Mouse (Mus musculus): ENCODE results near the gene Disp3. TPM values are rescaled to one million over a fixed set of nuclear protein-coding genes. Genes with fewer than 3 reads are reported as not detected.

The Disp3 gene
- under 1 TPM; 0.07 to 0.29 TPM for total RNA-seq (2021)
- long read RNA-seq, experiment 1: 0 reads
- long read RNA-seq, experiment 2: 0 reads

GRCm38 (mm10) chr4:148287476-148288054 is at the start of gene Disp3:
Disp3 (minus strand) TSS chr4:148287965.
- no peak for DNase-seq

GRCm38 (mm10) chr4:148330269-148330668 is 42.5 kb upstream of the Disp3 start:
- no peak for DNase-seq

- DNase-seq: no peak
These were observed 41.7 kb upstream of the Disp3 start for GRCm38 (mm10) chr4:148329431-148329830.

DNA sequence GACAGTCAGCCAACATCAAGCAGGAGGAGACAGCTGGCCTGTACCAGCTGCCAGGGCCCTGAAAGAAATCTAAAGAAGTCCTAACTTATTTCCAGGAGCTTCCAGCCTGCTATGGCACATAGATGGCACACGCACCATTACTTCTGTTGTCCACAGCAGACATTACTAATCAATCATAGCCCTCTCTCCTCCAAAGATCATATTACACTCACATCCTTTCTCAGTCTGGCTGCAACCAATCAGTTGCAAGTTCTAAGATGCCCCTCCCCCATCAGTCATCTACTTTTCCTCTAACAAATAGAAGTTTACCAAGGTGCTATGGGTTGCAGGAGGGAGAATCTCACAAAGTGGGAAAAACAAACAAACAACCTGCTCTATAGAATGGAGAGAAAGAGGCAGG is 40.5 kb upstream of the Disp3 start:
- DNase-seq: no peak

- DNase-seq: no peak
These were observed 39.7 kb upstream of the Disp3 start for GRCm38 (mm10) chr4:148327266-148327997.

GRCm38 (mm10) chr4:148326791-148327190 is 39.0 kb upstream of the Disp3 start:
- no peak for DNase-seq

DNA sequence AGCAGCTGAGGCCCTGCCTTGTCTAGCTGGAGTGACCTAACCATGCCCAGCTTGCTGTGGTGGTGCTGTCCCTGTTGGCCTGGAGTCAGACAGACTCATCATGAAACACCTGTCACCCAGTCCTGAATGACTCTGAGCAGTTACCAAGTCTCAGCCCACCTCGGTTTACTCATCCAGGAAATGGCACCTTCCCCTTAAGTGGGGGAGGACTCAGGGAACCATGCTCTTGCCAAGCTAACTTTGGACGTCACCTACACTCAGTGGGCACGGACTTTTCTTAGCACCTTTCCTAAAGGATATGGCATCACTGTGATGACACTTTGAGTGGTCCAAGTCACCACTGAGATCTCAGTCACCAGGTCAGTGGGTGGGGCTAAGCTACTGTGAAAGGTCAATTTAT is 38.2 kb upstream of the Disp3 start:
- DNase-seq: no peak

DNA sequence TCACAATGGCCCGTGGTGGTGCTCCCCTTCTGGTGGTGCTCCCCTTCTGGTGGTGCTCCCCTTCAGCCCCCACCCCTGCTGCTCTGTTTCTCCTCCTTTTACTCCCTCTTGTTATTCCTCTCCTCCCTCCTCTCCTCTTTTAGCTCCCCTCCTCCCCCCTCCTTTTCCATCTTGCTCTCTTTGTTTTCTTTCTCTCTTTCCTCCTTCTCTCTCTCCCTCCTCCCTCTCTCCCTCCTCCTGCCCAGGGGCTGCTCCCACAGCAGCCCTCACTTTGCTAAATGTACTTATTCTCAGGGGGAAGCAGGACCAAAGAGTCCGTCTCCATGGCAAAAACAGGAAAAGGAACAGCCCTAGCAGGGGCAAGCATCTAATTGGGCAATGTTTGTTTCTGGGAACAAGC is 37.3 kb upstream of the Disp3 start:
- no peak for DNase-seq

GRCm38 (mm10) chr4:148322152-148322551 is 34.4 kb upstream of the Disp3 start:
- no peak for DNase-seq

- no peak for DNase-seq
These were observed 31.6 kb upstream of the Disp3 start for GRCm38 (mm10) chr4:148319366-148319765.

DNA sequence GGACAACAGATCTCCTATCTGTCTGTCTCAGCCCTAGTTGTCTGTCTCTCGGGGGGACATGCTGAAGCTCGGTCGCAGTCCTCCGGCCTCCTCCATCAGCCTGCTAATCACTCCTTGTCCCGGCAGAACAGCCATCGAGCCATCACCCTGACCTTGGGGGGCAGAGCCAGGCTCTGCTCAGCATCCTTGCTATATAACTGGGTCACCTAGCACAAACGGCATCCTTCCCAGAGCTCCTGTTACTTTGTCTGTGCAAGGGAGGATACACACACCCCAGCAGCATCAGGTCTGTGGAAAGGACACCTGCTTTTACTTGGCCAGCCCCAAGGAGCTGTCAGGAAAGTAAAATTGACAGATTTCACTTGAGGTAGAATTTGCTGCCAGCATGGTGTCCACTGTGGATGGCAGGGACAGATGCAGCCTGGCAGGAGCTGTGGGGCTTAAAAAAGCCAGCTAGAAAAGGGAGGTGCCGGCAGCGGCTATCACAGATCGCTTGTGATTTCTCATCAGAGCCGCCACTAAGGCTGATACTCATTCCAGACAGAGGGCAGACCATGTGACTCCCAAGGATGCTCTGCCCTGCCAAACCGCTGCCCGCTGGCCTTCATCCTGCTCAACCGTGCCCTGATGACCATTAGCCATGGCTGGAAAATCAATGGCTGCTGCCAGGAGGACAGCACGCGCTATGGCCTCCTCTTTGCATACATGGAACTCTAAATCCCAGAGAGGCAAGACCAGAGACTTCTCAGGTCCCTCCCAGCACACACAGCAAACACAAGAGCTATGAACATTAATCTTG is 27.8 kb upstream of the Disp3 start:
- no peak for DNase-seq

- no peak for DNase-seq
These were observed 26.6 kb upstream of the Disp3 start for GRCm38 (mm10) chr4:148314396-148314795.

DNA sequence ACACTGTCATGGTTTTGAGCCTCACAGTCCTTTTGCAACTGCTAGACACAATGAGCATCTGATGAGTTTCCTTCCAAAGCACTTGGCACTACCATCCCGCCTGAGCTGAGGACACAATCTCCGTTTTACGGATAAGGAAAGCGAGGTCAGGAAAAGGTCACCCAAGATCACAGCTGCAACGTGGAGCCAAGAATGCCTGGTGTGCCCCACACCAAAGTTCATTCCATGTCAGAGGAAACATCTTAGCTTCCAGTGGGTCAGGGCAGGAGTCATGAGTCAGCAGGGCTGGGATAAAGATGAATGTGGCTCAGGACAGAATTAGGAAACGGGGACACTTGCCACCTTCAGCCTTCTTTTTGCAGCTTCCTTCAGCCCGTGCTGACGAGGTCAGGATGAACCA is 25.8 kb upstream of the Disp3 start:
- no peak for DNase-seq

- no peak for DNase-seq
These were observed 24.7 kb upstream of the Disp3 start for GRCm38 (mm10) chr4:148312296-148313116.

- DNase-seq: no peak
These were observed 23.1 kb upstream of the Disp3 start for GRCm38 (mm10) chr4:148310845-148311244.

DNA sequence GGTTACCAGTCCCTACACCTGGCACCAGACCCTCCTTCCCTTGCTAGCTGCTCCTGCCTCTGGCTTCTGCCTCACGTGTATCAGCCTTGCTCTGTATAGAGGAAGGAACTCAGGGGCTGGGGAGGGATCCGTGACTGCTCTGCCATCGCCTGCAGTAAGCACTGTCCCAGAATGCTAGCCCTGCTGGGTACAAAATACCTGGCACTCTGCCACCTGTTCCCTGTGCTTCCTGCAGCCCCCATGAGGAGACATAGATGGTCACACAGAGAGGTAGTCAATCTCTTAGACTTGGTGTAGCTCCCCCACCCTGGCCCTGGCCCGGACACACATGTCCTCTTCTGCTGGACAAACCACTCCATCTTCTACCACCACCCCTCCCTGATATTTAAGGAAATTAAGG is 22.4 kb upstream of the Disp3 start:
- DNase-seq: no peak

DNA sequence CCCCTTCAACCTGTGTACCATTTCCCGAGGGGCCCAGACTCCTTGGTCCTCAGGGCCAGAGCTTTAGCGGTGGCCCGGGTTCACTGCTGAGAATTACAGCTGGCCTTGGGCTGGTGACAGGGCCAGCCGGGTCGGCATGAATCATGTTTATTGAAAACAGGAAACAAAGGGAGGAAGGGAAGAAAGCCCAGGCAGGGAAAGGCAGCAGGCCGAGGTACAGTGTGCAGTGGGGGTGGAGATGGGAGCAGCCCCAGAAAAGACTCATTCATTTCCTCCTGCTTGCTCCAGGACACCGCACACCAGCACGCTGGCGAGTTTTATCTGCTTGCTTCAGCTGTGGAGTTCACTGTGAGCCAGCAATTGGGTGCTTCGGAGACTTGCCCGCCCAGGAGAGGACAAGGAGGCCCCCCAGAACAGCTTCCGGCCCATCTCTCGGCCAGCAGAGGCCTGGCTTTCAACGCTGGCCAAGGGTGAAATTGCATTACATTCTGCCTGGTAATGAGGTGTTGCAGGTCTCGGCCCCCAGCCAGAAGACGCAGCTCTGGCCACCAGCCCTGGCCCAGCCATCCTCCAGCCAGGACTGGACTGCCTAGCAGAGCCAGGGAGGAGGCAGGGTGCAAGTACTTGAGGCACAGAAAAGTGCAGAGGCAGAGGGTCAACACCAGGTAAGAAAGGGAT is 18.8 kb upstream of the Disp3 start:
- peak; percentile 32 for DNase-seq

DNA sequence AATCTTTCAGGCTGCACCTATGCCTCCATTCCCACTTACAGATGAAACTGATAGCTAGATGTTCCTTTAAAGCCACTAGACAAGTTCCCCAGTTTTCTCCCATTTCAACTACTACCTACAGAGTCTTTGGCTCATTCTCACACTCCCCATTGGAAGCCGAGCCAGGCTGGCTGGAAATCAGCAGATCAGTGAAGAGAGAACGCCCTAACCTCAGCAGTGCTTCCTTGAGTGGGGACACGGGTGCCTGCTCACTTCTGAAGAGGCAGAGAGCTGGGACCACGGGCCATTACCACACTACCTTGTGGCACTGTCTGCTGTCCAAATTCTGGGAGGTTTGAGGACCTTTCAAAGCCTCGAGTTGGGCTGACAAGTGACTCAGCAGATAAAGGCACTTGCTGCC is 11.0 kb upstream of the Disp3 start:
- DNase-seq: no peak

DNA sequence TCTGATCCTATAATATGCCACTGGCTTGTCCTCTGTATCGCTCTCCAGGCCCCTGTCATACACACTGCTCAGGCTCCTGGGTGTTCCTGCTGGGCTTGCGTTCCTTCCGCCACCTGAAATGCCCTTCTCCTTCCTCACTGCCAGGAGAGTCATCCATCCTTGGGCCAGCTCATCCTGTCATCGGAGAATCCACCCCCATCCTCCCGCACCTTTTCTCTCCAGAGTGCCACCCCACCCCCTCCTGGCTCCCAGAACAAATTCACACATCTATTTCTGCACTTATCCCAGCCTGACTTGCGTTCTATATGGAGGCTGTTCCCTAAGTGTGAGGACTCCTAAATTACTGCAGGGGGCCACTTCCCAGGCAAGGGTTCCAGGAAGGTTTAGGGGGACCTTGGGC is 9.9 kb upstream of the Disp3 start:
- no peak for DNase-seq

DNA sequence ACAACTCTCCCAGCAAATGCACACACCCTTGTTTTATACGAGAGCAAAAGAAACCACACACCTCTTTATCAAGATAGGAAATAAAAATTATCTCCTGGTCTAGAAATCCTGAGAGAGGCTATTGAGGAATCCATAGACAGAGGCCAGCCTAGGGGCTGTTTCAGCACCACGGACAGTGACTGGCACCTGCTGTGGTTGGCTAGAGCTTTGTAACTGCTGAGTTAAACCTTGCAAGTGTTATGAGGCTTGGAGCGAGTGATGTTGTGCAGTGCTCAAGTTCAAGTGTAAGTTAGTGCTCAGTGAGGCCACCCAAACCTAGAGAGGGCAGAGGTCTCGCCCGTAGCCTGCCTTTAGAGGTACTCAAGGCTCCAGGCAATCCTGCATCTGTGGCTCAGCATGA is 5.6 kb upstream of the Disp3 start:
- DNase-seq: peak; percentile 57

DNA sequence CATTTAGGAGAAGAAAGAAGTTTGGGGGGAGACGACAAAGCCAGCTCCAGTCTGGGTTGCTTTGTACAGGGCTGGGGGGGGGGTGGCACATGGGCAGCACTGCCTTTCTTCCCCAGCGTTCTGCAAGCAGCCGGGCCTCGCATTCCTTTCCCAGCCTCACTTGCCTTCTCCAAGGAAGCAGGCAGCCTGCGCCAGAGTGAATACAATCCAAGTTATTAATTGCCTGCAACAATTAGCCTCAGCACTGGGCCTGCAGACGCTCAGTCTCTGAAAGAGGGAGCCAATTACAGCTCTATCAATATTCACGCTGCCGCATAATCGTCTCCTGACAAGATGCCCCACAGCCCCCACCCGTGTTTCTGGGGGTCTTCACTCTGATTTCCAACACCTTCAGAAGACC is 4.1 kb upstream of the Disp3 start:
- DNase-seq: no peak

DNA sequence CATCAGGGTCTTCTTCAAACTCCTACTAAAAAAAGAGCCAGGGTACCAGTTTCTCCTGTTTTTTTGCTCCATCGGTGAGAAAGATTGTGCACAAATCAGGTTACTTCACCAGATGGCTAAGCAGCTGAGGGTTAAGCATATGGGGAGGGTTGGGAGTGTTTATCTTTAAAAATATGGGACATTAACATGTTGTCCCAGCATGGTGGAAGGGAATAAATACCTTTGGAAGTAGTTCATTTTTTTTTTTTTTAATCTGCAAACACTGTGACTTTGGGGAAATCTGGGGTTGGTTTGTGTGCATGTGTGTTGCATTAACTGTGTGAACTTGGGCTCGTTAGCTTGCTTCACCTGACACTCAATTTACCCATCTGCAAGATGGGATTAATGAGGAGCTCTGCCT is 3.3 kb upstream of the Disp3 start:
- no peak for DNase-seq

Data from gastrocnemius, postnatal 10 days (tissue).